10 mouse cellular contexts compared by ENCODE assay signal in the genomic region with DNA sequence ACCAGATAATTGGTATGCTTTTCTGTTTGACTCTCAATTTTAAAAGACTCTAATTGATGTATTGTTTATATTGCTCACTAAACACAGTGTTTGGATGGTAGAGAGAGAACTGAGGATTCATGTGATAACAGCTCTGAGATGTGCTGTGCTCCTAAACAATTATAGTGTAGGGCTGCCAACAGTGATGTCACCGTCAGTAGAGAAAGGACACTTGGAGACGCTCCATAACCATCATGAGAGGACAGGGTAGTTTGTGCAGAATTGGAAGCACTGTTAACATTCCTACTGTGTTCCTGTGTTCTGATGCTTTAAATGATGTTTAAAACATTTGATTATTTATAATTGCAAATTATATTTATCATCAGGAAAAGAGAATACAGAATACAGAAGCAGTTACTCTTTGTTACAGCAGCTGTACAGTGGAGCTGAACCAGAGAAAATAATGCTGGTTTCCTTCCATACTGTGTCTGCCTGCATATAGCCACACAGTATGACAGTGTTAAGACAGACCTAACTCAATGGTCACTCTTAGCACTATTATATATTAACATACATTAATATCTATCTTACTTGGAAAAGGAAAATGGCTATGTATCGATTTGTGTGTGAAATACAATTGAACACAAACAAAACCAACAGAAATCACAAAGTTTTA.
DNase-seq lines count a peak whose midpoint lies in the region; ATAC-seq and TF ChIP-seq lines count a peak whose summit lies in the region.
"Had no signal": no experiment of that assay in that cellular context is flagged by ENCODE, and none has a peak within 500 bp of the region (broad histone marks: within the 10 kb centered on the region; RNA-seq: fewer than 3 reads in every experiment).

No protein-coding gene starts in this region.

- DNase-seq in kidney, postnatal 10 days, result peak; percentile 35
- DNase-seq in kidney, postnatal 4 days, result no peak
- DNase-seq in brain, embryonic 14.5 days (ENCODE audit: low read depth), result peak; percentile 81
- peak; percentile 77 to 80 for DNase-seq in cerebellum, postnatal 10 days
- no peak for DNase-seq in ovary, postnatal 14 days (ENCODE audit: low spot score)
- DNase-seq in adrenal gland, postnatal 4 days (ENCODE audit: low spot score in 2 of 2), result no peak
- no peak for DNase-seq in urinary bladder, postnatal 25 days (ENCODE audit: low spot score)
- DNase-seq: thymus, postnatal 25 days had no signal

- no peak overlapping the region for H3K27ac ChIP-seq in lung, embryonic 15.5 days

- no peak for TF ChIP-seq POLR2A in brain, embryonic 14.5 days (IDR thresholded peaks at IDR 0.05; ENCODE audit: borderline replicate concordance, extremely low read depth, insufficient read depth, insufficient read length, poor library complexity, severe bottlenecking)

- H3K4me3 ChIP-seq in lung, embryonic 15.5 days, result no peak overlapping the region
- H3K4me3 ChIP-seq: erythroblast, embryonic 14.5 days had no signal

- H3K36me3 ChIP-seq in lung, embryonic 15.5 days, result no peaks in the 10 kb centered on the region

- H3K9me3 ChIP-seq in lung, embryonic 15.5 days, result no peaks in the 10 kb centered on the region

- TF ChIP-seq CTCF in brain, embryonic 14.5 days (IDR thresholded peaks at IDR 0.05; ENCODE audit: borderline replicate concordance, extremely low read depth, insufficient read depth, insufficient read length), result no peak

- no peak overlapping the region for H3K9ac ChIP-seq in lung, embryonic 15.5 days

- no peaks in the 10 kb centered on the region for H3K27me3 ChIP-seq in lung, embryonic 15.5 days

- 0 out of 2 replicates have a peak, but pooled peaks cover 3% of the 10 kb centered on the region for H3K4me1 ChIP-seq in lung, embryonic 15.5 days

- peak; percentile 73; the same call in 1 of the 2 replicates for ATAC-seq in lung, embryonic 15.5 days (ENCODE audit: borderline replicate concordance, extremely low read depth, low FRiP score, low TSS enrichment)

- H3K4me2 ChIP-seq in lung, embryonic 15.5 days, result no peak overlapping the region

- 53% methylated on average over 3 of the region's 3 CpGs for WGBS in lung, embryonic 15.5 days

Comparison
In these comparisons a context has a peak if more than half of its experiments do, and no peak if none do; other contexts are left out.
1. DNase-seq: peak in kidney, postnatal 10 days (single experiment), brain, embryonic 14.5 days (single experiment) and cerebellum, postnatal 10 days (2 of 2); none in kidney, postnatal 4 days (0 of 2), ovary, postnatal 14 days (single experiment), adrenal gland, postnatal 4 days (0 of 2) and urinary bladder, postnatal 25 days (single experiment).